Mouse (Mus musculus): ENCODE data around the gene B3galt5. TPM values are rescaled to one million over a fixed set of nuclear protein-coding genes. Genes with fewer than 3 reads are reported as not detected.
"Not testable (repeated sequence)": the region's sequence is repeated elsewhere in the genome, so short reads cannot be mapped to it uniquely, and the experiment has no call there.

Gene B3galt5
- total RNA-seq, 2 experiments from 2014 or later, result 0.05 to 0.07 TPM

GRCm38 (mm10) chr16:96326110-96326999 is 90.8 kb downstream of the B3galt5 start:
- no peak for DNase-seq
- intact Hi-C loops (cut with DNase I), result no loop called here

- DNase-seq; intact Hi-C loops (cut with DNase I): not testable (repeated sequence)
Observed at GRCm38 (mm10) chr16:96327251-96327650, 91.7 kb downstream of the B3galt5 start.

- intact Hi-C loops (cut with DNase I), result no loop called here
Observed at GRCm38 (mm10) chr16:96339570-96339969, 104.0 kb downstream of the B3galt5 start.

GRCm38 (mm10) chr16:96341269-96341668 is 105.7 kb downstream of the B3galt5 start:
- DNase-seq, result no peak
- intact Hi-C loops (cut with DNase I), result no loop called here

More at GRCm38 (mm10) chr16:96339570-96339969, 104.0 kb downstream of the B3galt5 start:
- no peak for DNase-seq

- no peak for DNase-seq
- intact Hi-C loops (cut with DNase I), result loop anchor here (1.0 kb wide), 1 partner anchor 111 kb away; no protein-coding TSS in a partner anchor
Observed at GRCm38 (mm10) chr16:96341945-96342344, 106.3 kb downstream of the B3galt5 start.

- peak; percentile 47 to 55 for DNase-seq
- intact Hi-C loops (cut with DNase I), result loop anchor here (5.0 kb wide), 1 partner anchor 183 kb away; no protein-coding TSS in a partner anchor
Observed at GRCm38 (mm10) chr16:96345117-96345516, 109.5 kb downstream of the B3galt5 start.

- no peak for DNase-seq
- intact Hi-C loops (cut with DNase I), result loop anchor here (5.0 kb wide), 1 partner anchor 186 kb away; no protein-coding TSS in a partner anchor
Observed at GRCm38 (mm10) chr16:96348070-96348469, 112.5 kb downstream of the B3galt5 start.

- DNase-seq, result no peak
- intact Hi-C loops (cut with DNase I), result loop anchor here (5.0 kb wide), 1 partner anchor 186 kb away; no protein-coding TSS in a partner anchor
Observed at GRCm38 (mm10) chr16:96348766-96349165, 113.2 kb downstream of the B3galt5 start.

- intact Hi-C loops (cut with DNase I), result no loop called here
- DNase-seq, result no peak
Observed at GRCm38 (mm10) chr16:96351520-96351919, 115.9 kb downstream of the B3galt5 start.

GRCm38 (mm10) chr16:96353296-96353896 is 117.8 kb downstream of the B3galt5 start:
- intact Hi-C loops (cut with DNase I), result no loop called here
- no peak for DNase-seq

- DNase-seq, result no peak
- intact Hi-C loops (cut with DNase I), result no loop called here
Observed at GRCm38 (mm10) chr16:96353996-96354395, 118.4 kb downstream of the B3galt5 start.

- intact Hi-C loops (cut with DNase I), result no loop called here
- peak; percentile 19 to 31 for DNase-seq
Observed at GRCm38 (mm10) chr16:96357903-96358302, 122.3 kb downstream of the B3galt5 start.

GRCm38 (mm10) chr16:96361305-96362124 is 125.9 kb downstream of the B3galt5 start:
- intact Hi-C loops (cut with DNase I), result loop anchor here (5.0 kb wide), 1 partner anchor 311 kb away; no protein-coding TSS in a partner anchor
- no peak for DNase-seq

- DNase-seq, result no peak
- intact Hi-C loops (cut with DNase I), result loop anchor here (5.0 kb wide), 1 partner anchor 309 kb away; no protein-coding TSS in a partner anchor
Observed at GRCm38 (mm10) chr16:96362873-96363272, 127.3 kb downstream of the B3galt5 start.

GRCm38 (mm10) chr16:96363277-96363676 is 127.7 kb downstream of the B3galt5 start:
- DNase-seq, result no peak
- intact Hi-C loops (cut with DNase I), result loop anchor here (5.0 kb wide), 1 partner anchor 309 kb away; no protein-coding TSS in a partner anchor

GRCm38 (mm10) chr16:96364870-96365269 is 129.3 kb downstream of the B3galt5 start:
- DNase-seq, result no peak
- intact Hi-C loops (cut with DNase I), result loop anchor here (5.0 kb wide), 1 partner anchor 307 kb away; no protein-coding TSS in a partner anchor

Data from gastrocnemius, postnatal 36 days (tissue).